Mouse (Mus musculus): ENCODE data around the gene Noc4l.

Gene Noc4l

DNA sequence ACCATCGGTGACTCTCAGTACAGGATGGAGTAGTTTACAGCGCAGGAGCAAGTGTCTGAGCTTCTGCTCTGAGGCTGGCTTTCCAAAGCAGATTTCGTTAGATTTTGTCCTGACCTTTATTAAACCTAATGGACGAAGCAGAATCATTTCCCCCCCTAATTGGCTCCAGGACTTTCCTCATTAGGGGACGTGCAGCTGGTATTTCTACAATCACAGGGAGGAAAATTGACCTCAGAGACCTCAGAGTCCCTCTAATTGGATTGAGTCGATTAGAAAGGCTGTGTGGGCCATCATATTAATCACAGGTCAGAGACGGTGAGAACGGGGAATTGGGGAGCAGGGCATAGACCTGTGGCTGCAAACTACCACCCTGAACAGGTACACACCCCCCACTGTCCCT, 44.3 kb downstream of the Noc4l start:
- DNase-seq = no peak

DNA sequence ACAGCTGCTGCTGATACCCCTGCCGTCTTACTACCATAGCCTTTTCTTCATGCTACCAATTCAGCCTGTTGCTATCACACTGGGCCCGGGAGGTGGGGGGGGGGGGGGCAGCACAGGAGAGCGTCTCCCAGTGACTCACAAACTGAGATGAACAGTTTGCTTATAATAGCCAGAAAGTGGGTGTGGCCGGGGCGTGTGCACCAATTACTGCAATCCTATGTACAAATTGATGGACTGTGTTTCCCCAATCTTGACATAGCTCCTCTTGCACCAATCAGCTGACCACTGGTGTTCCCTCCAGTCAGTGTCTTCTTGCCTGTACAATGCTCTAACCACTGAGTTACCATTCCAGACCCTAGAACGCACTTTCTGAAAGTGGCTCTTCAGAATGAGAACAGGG, 44.9 kb downstream of the Noc4l start:
- DNase-seq = no peak

DNA sequence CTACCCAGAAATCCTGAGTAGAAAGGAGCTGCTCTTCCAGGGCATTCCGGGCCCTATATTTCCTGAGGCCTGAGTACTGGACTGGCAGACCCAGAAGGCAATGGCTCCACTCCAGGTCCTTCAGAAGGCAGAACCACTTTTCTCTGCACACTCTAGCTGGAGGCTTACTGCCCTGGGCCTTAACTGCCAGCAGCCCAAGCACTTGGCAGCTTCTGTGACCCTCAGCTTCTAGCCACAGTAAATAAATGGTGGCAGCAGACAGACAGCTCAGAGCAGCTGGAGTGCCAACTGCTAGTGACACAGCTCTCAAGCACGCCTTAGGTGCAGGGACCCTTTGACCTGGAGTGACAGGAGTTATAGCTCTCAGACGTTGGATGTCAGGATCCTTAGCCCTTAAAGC, 45.5 kb downstream of the Noc4l start:
- no peak for DNase-seq

DNA sequence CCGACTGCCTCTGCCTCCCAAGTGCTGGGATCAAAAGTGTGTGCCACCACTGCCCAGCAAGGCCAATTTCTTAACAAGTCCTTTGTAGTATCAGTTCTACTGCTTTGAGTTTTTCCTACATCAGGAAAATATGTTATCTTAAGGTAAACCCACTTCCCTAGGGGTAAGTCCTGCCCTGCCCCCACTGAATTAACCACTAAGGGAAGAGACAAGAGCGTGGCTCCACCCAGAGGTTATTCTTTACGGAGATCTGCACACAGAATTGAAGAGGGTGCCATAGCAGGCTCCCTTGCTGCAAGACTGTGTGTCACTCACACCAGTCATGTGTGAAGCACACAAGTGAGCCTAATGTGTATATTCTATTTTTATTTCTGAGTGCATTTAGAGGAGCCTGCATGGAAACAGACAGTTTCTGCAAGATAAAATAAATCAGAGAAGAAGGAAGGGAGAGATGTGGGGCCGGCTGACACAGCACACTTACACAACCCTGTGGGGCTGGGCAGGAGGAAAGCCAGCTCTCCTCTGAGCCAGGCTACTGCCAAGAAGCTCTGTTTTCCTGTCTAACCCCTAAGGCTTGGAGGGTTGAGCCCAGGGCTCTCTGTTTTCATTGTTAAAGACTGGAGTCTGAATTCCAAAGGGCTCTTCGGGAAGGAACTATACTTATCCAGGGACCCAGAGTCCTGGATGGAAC, 47.5 kb downstream of the Noc4l start:
- no peak for DNase-seq

DNA sequence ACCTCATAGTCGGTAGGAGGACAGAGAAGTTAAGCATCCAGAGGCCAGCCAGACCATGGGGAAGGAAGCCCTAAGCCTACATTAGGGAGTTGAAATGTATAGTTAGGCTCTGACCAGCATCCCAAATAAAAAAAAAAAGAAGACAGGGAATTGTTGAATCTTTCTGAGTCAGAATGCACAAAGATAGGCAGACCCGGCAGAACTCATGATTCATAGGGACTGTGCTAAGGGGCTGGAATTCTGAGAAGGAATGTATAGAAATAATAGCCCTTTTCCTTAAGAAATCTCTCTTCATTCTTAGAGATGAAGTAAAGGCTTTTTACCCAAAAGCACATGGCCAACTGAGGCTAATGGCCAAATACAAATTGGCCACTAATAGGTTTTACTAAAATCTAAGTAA, 48.9 kb downstream of the Noc4l start:
- no peak for DNase-seq

DNA sequence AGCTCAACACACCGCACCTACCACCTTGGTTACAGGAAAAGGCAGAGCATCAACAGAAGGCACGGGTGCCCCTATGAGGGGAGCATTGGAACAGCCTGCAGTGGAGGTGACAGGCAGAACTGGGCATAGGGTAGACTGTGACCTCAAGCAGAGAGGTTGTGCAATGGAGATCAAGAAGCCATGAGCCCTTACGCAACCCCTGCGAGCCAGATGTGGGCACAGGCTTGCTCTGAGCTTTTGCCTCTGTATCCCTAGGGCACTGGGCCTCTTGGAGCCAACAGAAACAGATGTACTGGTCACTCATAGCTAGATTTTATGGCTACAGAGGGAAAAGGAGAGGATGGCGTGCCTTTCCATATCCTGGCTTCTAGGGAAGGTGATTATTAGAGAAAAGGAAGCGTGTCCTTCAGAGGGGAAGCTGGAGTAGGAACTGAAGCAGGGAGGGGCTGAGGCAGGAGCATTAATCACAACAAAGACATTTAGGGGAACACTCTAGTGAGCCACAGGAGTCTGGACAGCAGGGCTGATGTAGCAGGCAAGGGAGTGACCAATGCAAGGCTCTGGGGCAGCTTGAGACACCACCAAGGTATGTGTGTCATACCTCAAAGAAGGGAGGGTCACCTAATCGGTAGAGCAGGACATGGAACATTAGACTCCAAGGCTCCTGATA, 50.1 kb downstream of the Noc4l start:
- no peak for DNase-seq
